Comparison of ENCODE assay signal across 10 mouse cellular contexts in genomic region chr4:132259248-132259647, GRCm38 (mm10). TPM values are rescaled to one million over a fixed set of nuclear protein-coding genes. Genes with fewer than 3 reads are reported as not detected.
DNase-seq lines count a peak whose midpoint lies in the region; ATAC-seq and TF ChIP-seq lines count a peak whose summit lies in the region.
"Had no signal": no experiment of that assay in that cellular context is flagged by ENCODE, and none has a peak within 500 bp of the region (broad histone marks: within the 10 kb centered on the region; RNA-seq: fewer than 3 reads in every experiment).

No protein-coding gene starts in this region.

- peak overlapping the region; percentile 97 for H3K27ac ChIP-seq in gastrocnemius, adult 2 months
- H3K27ac ChIP-seq in left cerebral cortex, adult 2 months, result peak overlapping the region; percentile 36; the same call in 1 of the 2 replicates
- H3K27ac ChIP-seq in heart, embryonic 15.5 days, result peak overlapping the region; percentile 97
- no peak overlapping the region for H3K27ac ChIP-seq in midbrain, embryonic 16.5 days (ENCODE audit: low read length)

- intact Hi-C loops in gastrocnemius, adult 2 months (cut with DNase I), result no loop called here
- intact Hi-C loops in left cerebral cortex, adult 2 months (cut with DNase I), result no loop called here

- TF ChIP-seq CTCF in gastrocnemius, adult 2 months (IDR thresholded peaks at IDR 0.05), result no peak
- TF ChIP-seq CTCF in left cerebral cortex, adult 2 months (IDR thresholded peaks at IDR 0.05), result no peak

- H3K4me1 ChIP-seq in heart, embryonic 15.5 days (replicated peaks), result peaks cover 20% of the 10 kb centered on the region
- H3K4me1 ChIP-seq in midbrain, embryonic 16.5 days (ENCODE audit: control insufficient read depth, insufficient read depth, low read length), result peaks cover 21% of the 10 kb centered on the region

- no peak for ATAC-seq in heart, embryonic 15.5 days (replicated peaks; ENCODE audit: insufficient number of reproducible peaks, insufficient read depth, low FRiP score, low read depth)
- no peak for ATAC-seq in midbrain, embryonic 16.5 days
- no peak for ATAC-seq in cerebellum, adult (ENCODE audit: insufficient number of reproducible peaks, low FRiP score, low TSS enrichment)
- ATAC-seq: activated CD4-positive, CD25-positive, alpha-beta regulatory T cell, adult 4 months had no signal

- no peaks in the 10 kb centered on the region for H3K27me3 ChIP-seq in heart, embryonic 15.5 days
- no peaks in the 10 kb centered on the region for H3K27me3 ChIP-seq in midbrain, embryonic 16.5 days (ENCODE audit: control insufficient read depth, insufficient read depth, low read depth, low read length)

- H3K9me3 ChIP-seq in heart, embryonic 15.5 days (replicated peaks), result no peaks in the 10 kb centered on the region
- H3K9me3 ChIP-seq in midbrain, embryonic 16.5 days (replicated peaks; ENCODE audit: control insufficient read depth, low read length, poor library complexity, severe bottlenecking), result no peaks in the 10 kb centered on the region

- no peaks in the 10 kb centered on the region for H3K36me3 ChIP-seq in heart, embryonic 15.5 days
- no peaks in the 10 kb centered on the region for H3K36me3 ChIP-seq in midbrain, embryonic 16.5 days (ENCODE audit: control insufficient read depth, insufficient read depth, low read length)

- peak overlapping the region; percentile 79 for H3K4me2 ChIP-seq in heart, embryonic 15.5 days
- peak overlapping the region; percentile 68; the same call in 1 of the 2 replicates for H3K4me2 ChIP-seq in midbrain, embryonic 16.5 days (ENCODE audit: low read length)

- 45% methylated on average over 4 of the region's 4 CpGs for WGBS in heart, embryonic 15.5 days
- 94% methylated on average over 4 of the region's 4 CpGs for WGBS in midbrain, embryonic 16.5 days

- peak overlapping the region; percentile 86 for H3K4me3 ChIP-seq in gastrocnemius, adult 2 months
- no peak overlapping the region for H3K4me3 ChIP-seq in left cerebral cortex, adult 2 months
- peak overlapping the region; percentile 82 for H3K4me3 ChIP-seq in heart, embryonic 15.5 days
- H3K4me3 ChIP-seq in midbrain, embryonic 16.5 days (ENCODE audit: low read depth, low read length), result no peak overlapping the region

- peak overlapping the region; percentile 96; the same call in 1 of the 2 replicates for H3K9ac ChIP-seq in heart, embryonic 15.5 days
- H3K9ac ChIP-seq in midbrain, embryonic 16.5 days (ENCODE audit: low read depth, low read length), result 0 out of 2 replicates have a peak overlapping the region, but pooled peaks have one; percentile 6

- DNase-seq in gastrocnemius, adult 2 months, result peak; percentile 23
- no peak for DNase-seq in gastrocnemius, postnatal 25 days
- no peak for DNase-seq in left cerebral cortex, adult 2 months (ENCODE audit: extremely low spot score in 1 of 2, low spot score in 2 of 2)
- DNase-seq in left cerebral cortex, adult 18-20 months (ENCODE audit: low spot score in 2 of 2), result no peak
- DNase-seq in cerebellum, postnatal 10 days, result no peak
- DNase-seq: cerebellum, postnatal 14 days had no signal

RNA-seq across cellular contexts. Expression of gene Gmeb1, which starts 2.2 kb away (rescaled TPM):
- 10 to 100 TPM in 1 of 2 experiments, 1 to 10 TPM in 1; 8.7 to 10.6 TPM for total RNA-seq in gastrocnemius, adult 2 months (2021)
- 1 to 10 TPM; 7.4 to 8.0 TPM for total RNA-seq in gastrocnemius, postnatal 25 days (2021)
- total RNA-seq in left cerebral cortex, adult 2 months (2021), result 10 to 100 TPM; 22.1 to 26.1 TPM
- total RNA-seq in left cerebral cortex, adult 18-20 months (2021), result 10 to 100 TPM; 22.1 to 22.8 TPM
- polyA plus RNA-seq in heart, embryonic 15.5 days (2015; fragmentation: Nextera tagmentation; extraction: Ambion mirVana), result 23.3 and 28.0 TPM in 2 replicates
- polyA plus RNA-seq in midbrain, embryonic 16.5 days (2015; fragmentation: Nextera tagmentation; extraction: Ambion mirVana), result 40.0 and 41.1 TPM in 2 replicates

RNA-seq across cellular contexts. Expression of gene Taf12, which starts 14.9 kb away (rescaled TPM):
- total RNA-seq in gastrocnemius, adult 2 months (2021), result 10 to 100 TPM; 34.7 to 38.4 TPM
- total RNA-seq in gastrocnemius, postnatal 25 days (2021), result 10 to 100 TPM; 31.6 to 32.1 TPM
- total RNA-seq in left cerebral cortex, adult 2 months (2021), result 10 to 100 TPM; 22.1 to 24.4 TPM
- 10 to 100 TPM; 23.1 to 24.5 TPM for total RNA-seq in left cerebral cortex, adult 18-20 months (2021)
- polyA plus RNA-seq in heart, embryonic 15.5 days (2015; fragmentation: Nextera tagmentation; extraction: Ambion mirVana), result 28.5 and 33.7 TPM in 2 replicates
- 42.8 and 45.2 TPM in 2 replicates for polyA plus RNA-seq in midbrain, embryonic 16.5 days (2015; fragmentation: Nextera tagmentation; extraction: Ambion mirVana)

RNA-seq across cellular contexts. Expression of gene Rab42, which starts 43.9 kb away (rescaled TPM):
- total RNA-seq in gastrocnemius, adult 2 months (2021), result under 1 TPM in 1 of 2 experiments, not detected in 1; 0.33 TPM
- under 1 TPM in 1 of 2 experiments, not detected in 1; 0.48 TPM for total RNA-seq in gastrocnemius, postnatal 25 days (2021)
- total RNA-seq in left cerebral cortex, adult 2 months (2021), result 1 to 10 TPM; 1.6 to 2.6 TPM
- total RNA-seq in left cerebral cortex, adult 18-20 months (2021), result 1 to 10 TPM; 1.9 to 2.7 TPM
- 1.5 and 2.0 TPM in 2 replicates for polyA plus RNA-seq in heart, embryonic 15.5 days (2015; fragmentation: Nextera tagmentation; extraction: Ambion mirVana)
- polyA plus RNA-seq in midbrain, embryonic 16.5 days (2015; fragmentation: Nextera tagmentation; extraction: Ambion mirVana), result 2.1 and 2.9 TPM in 2 replicates
- polyA plus RNA-seq: activated CD4-positive, CD25-positive, alpha-beta regulatory T cell, adult 4 months had no signal

RNA-seq across cellular contexts. Expression of gene Ythdf2, which starts 47.1 kb away (rescaled TPM):
- total RNA-seq in gastrocnemius, adult 2 months (2021), result 10 to 100 TPM; 27.3 to 27.6 TPM
- total RNA-seq in gastrocnemius, postnatal 25 days (2021), result 10 to 100 TPM; 22.6 to 24.2 TPM
- total RNA-seq in left cerebral cortex, adult 2 months (2021), result 10 to 100 TPM; 41.4 to 44.3 TPM
- total RNA-seq in left cerebral cortex, adult 18-20 months (2021), result 10 to 100 TPM; 45.0 to 48.1 TPM
- 57.8 and 61.7 TPM in 2 replicates for polyA plus RNA-seq in heart, embryonic 15.5 days (2015; fragmentation: Nextera tagmentation; extraction: Ambion mirVana)
- 109 and 124 TPM in 2 replicates for polyA plus RNA-seq in midbrain, embryonic 16.5 days (2015; fragmentation: Nextera tagmentation; extraction: Ambion mirVana)

Comparison
In these comparisons a context has a peak if more than half of its experiments do, and no peak if none do; other contexts are left out.
1. H3K4me3 ChIP-seq: peak in gastrocnemius, adult 2 months (single experiment) and heart, embryonic 15.5 days (single experiment); none in left cerebral cortex, adult 2 months (single experiment) and midbrain, embryonic 16.5 days (single experiment).